Comparison of ENCODE assay signal across 21 mouse cellular contexts in the genomic region with DNA sequence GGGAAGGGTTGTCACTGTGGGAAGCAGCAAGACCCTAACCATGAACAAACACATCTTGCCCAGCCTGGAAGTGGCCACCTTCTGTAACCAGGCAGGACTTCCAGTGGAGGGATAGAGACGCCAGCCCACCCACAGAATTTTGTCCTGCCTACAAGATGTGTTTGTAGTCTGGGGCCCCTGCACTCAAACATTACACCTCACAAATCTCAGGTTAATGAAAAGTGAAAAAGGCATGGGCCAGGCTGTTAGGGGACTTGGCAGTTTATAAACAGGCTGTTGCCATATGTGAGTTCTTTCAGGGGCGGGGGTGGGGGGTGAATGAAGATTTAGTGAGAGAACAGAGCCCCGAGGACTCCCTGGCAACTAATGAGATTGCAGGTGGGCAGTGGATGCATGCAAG. TPM values are rescaled to one million over a fixed set of nuclear protein-coding genes. Genes with fewer than 3 reads are reported as not detected.
DNase-seq lines count a peak whose midpoint lies in the region; ATAC-seq lines count a peak whose summit lies in the region.
"Had no signal": no experiment of that assay in that cellular context is flagged by ENCODE, and none has a peak within 500 bp of the region (broad histone marks: within the 10 kb centered on the region; RNA-seq: fewer than 3 reads in every experiment).

No protein-coding gene starts in this region.

- H3K9ac ChIP-seq in limb, embryonic 11.5 days (ENCODE audit: low read length), result no peak overlapping the region

- ATAC-seq in limb, embryonic 11.5 days (ENCODE audit: insufficient number of reproducible peaks, low FRiP score, low TSS enrichment, low read depth), result peak; percentile 54; the same call in 1 of the 2 replicates
- ATAC-seq: activated CD4-positive, CD25-positive, alpha-beta regulatory T cell, adult 4 months; CD4-positive, CD25-positive, alpha-beta regulatory T cell, adult 4 months; Patski had no signal

- H3K36me3 ChIP-seq in limb, embryonic 10.5 days, result peaks cover 27% of the 10 kb centered on the region
- H3K36me3 ChIP-seq in limb, embryonic 11.5 days (ENCODE audit: control insufficient read depth, insufficient read depth, low read length), result peaks cover 3% of the 10 kb centered on the region; the same call in 1 of the 2 replicates
- H3K36me3 ChIP-seq: G1E had no signal

- H3K27me3 ChIP-seq in limb, embryonic 10.5 days (ENCODE audit: low read depth, poor library complexity, severe bottlenecking), result no peaks in the 10 kb centered on the region
- no peaks in the 10 kb centered on the region for H3K27me3 ChIP-seq in limb, embryonic 11.5 days (ENCODE audit: control insufficient read depth, insufficient read depth, low read length)
- H3K27me3 ChIP-seq: CH12.LX, Patski had no signal

- H3K27ac ChIP-seq in limb, embryonic 10.5 days, result peak overlapping the region; percentile 66; the same call in 1 of the 2 replicates
- H3K27ac ChIP-seq in limb, embryonic 11.5 days (replicated peaks; ENCODE audit: low read depth, low read length), result no peak overlapping the region; the same call in 1 of the 2 replicates

- H3K9me3 ChIP-seq in limb, embryonic 10.5 days (replicated peaks), result no peaks in the 10 kb centered on the region
- no peaks in the 10 kb centered on the region for H3K9me3 ChIP-seq in limb, embryonic 11.5 days (ENCODE audit: control insufficient read depth, low read length)
- H3K9me3 ChIP-seq: G1E had no signal

- 41% methylated on average over 3 of the region's 3 CpGs for WGBS in limb, embryonic 10.5 days
- WGBS in limb, embryonic 11.5 days, result 32% methylated on average over 3 of the region's 3 CpGs

- DNase-seq in forelimb bud, embryonic 11.5 days (ENCODE audit: low read depth, low spot score), result peak; percentile 71
- peak; percentile 44 for DNase-seq in limb, embryonic 10.5 days (ENCODE audit: low spot score)
- DNase-seq in limb, embryonic 11.5 days (ENCODE audit: low spot score), result peak; percentile 56
- DNase-seq in urinary bladder, adult 18-20 months (ENCODE audit: low spot score in 2 of 2), result no peak
- DNase-seq in cerebellum, adult 9-10 months, result no peak
- no peak for DNase-seq in kidney, postnatal 10 days
- DNase-seq: adrenal gland, adult 2 months; adrenal gland, adult 8-10 months; adrenal gland, postnatal 10 days; adrenal gland, postnatal 14 days; adrenal gland, postnatal 25 days; adrenal gland, postnatal 36 days; B cell, adult 2 months; cerebellum, adult 11 months; cerebellum, adult 11-12 months; cerebellum, adult 18-20 months had no signal

- H3K4me3 ChIP-seq in limb, embryonic 10.5 days, result no peak overlapping the region
- H3K4me3 ChIP-seq in limb, embryonic 11.5 days (ENCODE audit: low read depth, low read length), result no peak overlapping the region

- peaks cover 28% of the 10 kb centered on the region for H3K4me1 ChIP-seq in limb, embryonic 10.5 days
- H3K4me1 ChIP-seq in limb, embryonic 11.5 days (ENCODE audit: control insufficient read depth, insufficient read depth, low read length), result 0 out of 2 replicates have a peak, but pooled peaks cover 6% of the 10 kb centered on the region

- no peak overlapping the region for H3K4me2 ChIP-seq in limb, embryonic 11.5 days (ENCODE audit: low read depth, severe bottlenecking)

RNA-seq across cellular contexts. Expression of gene Casp8, which starts 31.1 kb away (rescaled TPM):
- 12.7 and 18.3 TPM in 2 replicates for polyA plus RNA-seq in limb, embryonic 10.5 days (2016; fragmentation: Nextera tagmentation; extraction: Ambion mirVana)
- polyA plus RNA-seq in limb, embryonic 11.5 days (2014; fragmentation: Nextera tagmentation; extraction: Ambion mirVana), result 18.8 and 18.9 TPM in 2 replicates

Comparison
In these comparisons a context has a peak if more than half of its experiments do, and no peak if none do; other contexts are left out.
1. DNase-seq: peak in forelimb bud, embryonic 11.5 days (single experiment), limb, embryonic 10.5 days (single experiment) and limb, embryonic 11.5 days (single experiment); none in urinary bladder, adult 18-20 months (0 of 2), cerebellum, adult 9-10 months (single experiment) and kidney, postnatal 10 days (single experiment).